Mouse (Mus musculus): ENCODE results near the gene Smim6.

DNA sequence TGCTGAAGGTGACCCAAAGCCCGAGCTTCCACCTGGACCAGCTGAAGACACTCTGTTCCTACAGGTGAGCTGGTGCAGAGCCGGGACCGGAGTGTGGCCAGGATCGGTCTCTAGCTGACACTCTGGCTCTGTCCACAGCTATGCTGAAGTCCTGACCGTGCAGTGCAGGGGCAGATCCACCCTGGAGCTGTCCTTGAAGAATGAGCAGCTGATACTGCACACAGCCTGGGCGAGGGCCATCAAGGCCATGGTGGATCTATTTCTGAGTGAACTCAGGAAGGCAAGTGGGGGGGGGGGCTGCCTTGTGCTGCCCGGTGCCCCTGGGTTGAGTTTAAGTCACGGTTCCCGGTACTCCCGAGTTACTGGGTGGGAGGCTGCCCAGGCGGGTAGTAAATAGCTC is 25.4 kb upstream of the Smim6 start:
- TF ChIP-seq CTCF (conservative IDR thresholded peaks at IDR 0.05; ENCODE audit: low read length) (no peak), NANOG (IDR thresholded peaks at IDR 0.05; ENCODE audit: borderline replicate concordance, low read length) (no peak), POU5F1 (IDR thresholded peaks at IDR 0.05; ENCODE audit: borderline replicate concordance, low read length) (no peak)

All from E14TG2a.4 (cell line).